Mouse (Mus musculus) kidney, embryonic 16.5 days (tissue): Measurements from ENCODE around the gene Serpinb11. TPM values are rescaled to one million over a fixed set of nuclear protein-coding genes. Genes with fewer than 3 reads are reported as not detected.
A peak's percentile ranks its signal among the peaks of the same experiment; 100 is the strongest.

Experiments
- ATAC-seq: fragments of 200-750 bp; cut with Nextera tagmentation; 2 replicates; pipeline ENCODE4 v1.8.0; 2017; ENCODE audit warnings: moderate TSS enrichment; ENCODE audit not compliant: low FRiP score, low TSS enrichment
- H3K27ac ChIP-seq: fragments of 300-500 bp; sonication (generic); 2 replicates; pipeline ENCODE4 v1.5.1; 2014; ENCODE audit warnings: low read length
- H3K27me3 ChIP-seq: fragments of 300-500 bp; sonication (generic); 2 replicates; pipeline ENCODE4 v1.6.1; 2014; ENCODE audit warnings: low read length, control low read depth, mixed read lengths; ENCODE audit not compliant: insufficient read depth
- H3K36me3 ChIP-seq: fragments of 300-500 bp; sonication (generic); 2 replicates; pipeline ENCODE4 v1.6.1; 2014; ENCODE audit warnings: low read length, control low read depth, mixed read lengths; ENCODE audit not compliant: insufficient read depth
- H3K4me1 ChIP-seq: fragments of 300-500 bp; sonication (generic); 2 replicates; pipeline ENCODE4 v1.6.1; 2014; ENCODE audit warnings: low read length, control low read depth, mixed read lengths; ENCODE audit not compliant: insufficient read depth
- H3K4me2 ChIP-seq: fragments of 300-500 bp; sonication (generic); replicated peaks from 2 replicates; pipeline ENCODE4 v1.6.1; 2014; ENCODE audit warnings: low read depth, low read length
- H3K4me3 ChIP-seq: fragments of 300-500 bp; sonication (generic); 2 replicates; pipeline ENCODE4 v1.5.1; 2014; ENCODE audit warnings: mild to moderate bottlenecking, low read length
- H3K9ac ChIP-seq: fragments of 300-500 bp; sonication (generic); replicated peaks from 2 replicates; pipeline ENCODE4 v1.6.1; 2014; ENCODE audit warnings: low read length
- H3K9me3 ChIP-seq: fragments of 300-500 bp; sonication (generic); 2 replicates; pipeline ENCODE4 v1.6.1; 2016; ENCODE audit warnings: low read length, control low read depth
- WGBS: fragments of 180-500 bp; shearing (Covaris S2); extraction: QIAGEN DNeasy Blood & Tissue Kit; methylation state at CpG from one replicate; pipeline ENCODE4 v1.1.7; 2014; 5-methylcytosine and 5-hydroxymethylcytosine counted together
- polyA plus RNA-seq: library from polyadenylated mRNA; unstranded; fragments of >200 nt; fragmentation: Nextera tagmentation; extraction: Ambion mirVana; gene quantifications from 2 replicates; pipeline ENCODE4 v1.2.1, GENCODE M21; 2015

Gene Serpinb11
- polyA plus RNA-seq, result not detected in 2 replicates

- Histone ChIP-seq H3K4me3 (no peak within 1 kb of the TSS), H3K27ac (no peak within 1 kb of the TSS), H3K4me1 (no peaks in the 10 kb centered on the region), H3K9ac (no peak within 1 kb of the TSS), H3K9me3 (no peaks in the 10 kb centered on the region), H3K4me2 (no peak within 1 kb of the TSS), H3K27me3 (no peaks in the 10 kb centered on the region), H3K36me3 (no peaks in the 10 kb centered on the region)
- WGBS, result 44% methylated on average over 1 of the region's 1 CpGs
- no peak for ATAC-seq
These were observed at the start of gene Serpinb11 for GRCm38 (mm10) chr1:107360898-107361297. Serpinb11 (plus strand) TSS chr1:107361198.

- Histone ChIP-seq H3K4me1 (no peaks in the 10 kb centered on the region), H3K27me3 (no peaks in the 10 kb centered on the region), H3K9me3 (no peaks in the 10 kb centered on the region), H3K4me3 (no peak overlapping the region), H3K9ac (no peak overlapping the region), H3K27ac (no peak overlapping the region), H3K4me2 (no peak overlapping the region), H3K36me3 (no peaks in the 10 kb centered on the region)
- ATAC-seq, result no peak
These were observed 15.0 kb upstream of the Serpinb11 start for GRCm38 (mm10) chr1:107345979-107346378.

GRCm38 (mm10) chr1:107346788-107347187 lies 14.2 kb upstream of the Serpinb11 start:
- 89% methylated on average over 2 of the region's 2 CpGs for WGBS
- Histone ChIP-seq H3K36me3 (no peaks in the 10 kb centered on the region), H3K4me2 (no peak overlapping the region), H3K9ac (no peak overlapping the region), H3K9me3 (no peaks in the 10 kb centered on the region), H3K4me1 (no peaks in the 10 kb centered on the region), H3K4me3 (no peak overlapping the region), H3K27ac (no peak overlapping the region), H3K27me3 (no peaks in the 10 kb centered on the region)
- ATAC-seq, result no peak

GRCm38 (mm10) chr1:107350392-107350791 lies 10.6 kb upstream of the Serpinb11 start:
- Histone ChIP-seq H3K27ac (no peak overlapping the region), H3K4me3 (no peak overlapping the region), H3K4me1 (no peaks in the 10 kb centered on the region), H3K36me3 (no peaks in the 10 kb centered on the region), H3K27me3 (no peaks in the 10 kb centered on the region), H3K4me2 (no peak overlapping the region), H3K9ac (no peak overlapping the region), H3K9me3 (no peaks in the 10 kb centered on the region)
- WGBS, result 41% methylated on average over 3 of the region's 3 CpGs
- ATAC-seq, result no peak

GRCm38 (mm10) chr1:107351115-107351514 lies 9.9 kb upstream of the Serpinb11 start:
- Histone ChIP-seq H3K36me3 (no peaks in the 10 kb centered on the region), H3K4me2 (no peak overlapping the region), H3K27ac (no peak overlapping the region), H3K4me3 (no peak overlapping the region), H3K9me3 (no peaks in the 10 kb centered on the region), H3K9ac (no peak overlapping the region), H3K27me3 (no peaks in the 10 kb centered on the region), H3K4me1 (no peaks in the 10 kb centered on the region)
- ATAC-seq, result no peak
- 80% methylated on average over 2 of the region's 2 CpGs for WGBS

GRCm38 (mm10) chr1:107353046-107353445 lies 8.0 kb upstream of the Serpinb11 start:
- no peak overlapping the region for H3K27ac ChIP-seq
- no peaks in the 10 kb centered on the region for H3K9me3 ChIP-seq
- H3K4me3 ChIP-seq, result no peak overlapping the region
- no peaks in the 10 kb centered on the region for H3K36me3 ChIP-seq
- ATAC-seq, result no peak
- H3K27me3 ChIP-seq, result no peaks in the 10 kb centered on the region
- no peak overlapping the region for H3K9ac ChIP-seq
- no peak overlapping the region for H3K4me2 ChIP-seq
- no peaks in the 10 kb centered on the region for H3K4me1 ChIP-seq
- 30% methylated on average over 3 of the region's 3 CpGs for whole genome bisulfite sequencing

- Histone ChIP-seq H3K27me3 (no peaks in the 10 kb centered on the region), H3K36me3 (no peaks in the 10 kb centered on the region), H3K4me1 (no peaks in the 10 kb centered on the region), H3K27ac (no peak overlapping the region), H3K4me3 (no peak overlapping the region), H3K4me2 (no peak overlapping the region), H3K9me3 (no peaks in the 10 kb centered on the region), H3K9ac (no peak overlapping the region)
- ATAC-seq, result no peak
- 77% methylated on average over 7 of the region's 7 CpGs for whole genome bisulfite sequencing
These were observed 5.0 kb downstream of the Serpinb11 start for GRCm38 (mm10) chr1:107365973-107366372.

- WGBS, result 70% methylated on average over 2 of the region's 2 CpGs
- ATAC-seq, result 0 out of 2 replicates have a peak, but pooled peaks have one; percentile 35
These were observed 7.9 kb downstream of the Serpinb11 start for GRCm38 (mm10) chr1:107368944-107369343.

GRCm38 (mm10) chr1:107376952-107377351 lies 16.0 kb downstream of the Serpinb11 start:
- WGBS, result 58% methylated on average over 4 of the region's 4 CpGs
- H3K27ac ChIP-seq, result no peak overlapping the region
- H3K9me3 ChIP-seq, result no peaks in the 10 kb centered on the region
- no peak overlapping the region for H3K9ac ChIP-seq
- no peak overlapping the region for H3K4me3 ChIP-seq
- no peaks in the 10 kb centered on the region for H3K27me3 ChIP-seq
- H3K36me3 ChIP-seq, result no peaks in the 10 kb centered on the region
- no peaks in the 10 kb centered on the region for H3K4me1 ChIP-seq
- ATAC-seq, result no peak
- no peak overlapping the region for H3K4me2 ChIP-seq

More at GRCm38 (mm10) chr1:107368944-107369343, 7.9 kb downstream of the Serpinb11 start:
- Histone ChIP-seq H3K36me3 (no peaks in the 10 kb centered on the region), H3K27ac (no peak overlapping the region), H3K4me1 (no peaks in the 10 kb centered on the region), H3K4me2 (no peak overlapping the region), H3K9ac (no peak overlapping the region), H3K27me3 (no peaks in the 10 kb centered on the region), H3K9me3 (no peaks in the 10 kb centered on the region), H3K4me3 (no peak overlapping the region)

- Histone ChIP-seq H3K9me3 (no peaks in the 10 kb centered on the region), H3K4me3 (no peak overlapping the region), H3K36me3 (no peaks in the 10 kb centered on the region), H3K27me3 (no peaks in the 10 kb centered on the region), H3K4me2 (no peak overlapping the region), H3K4me1 (no peaks in the 10 kb centered on the region), H3K27ac (no peak overlapping the region), H3K9ac (no peak overlapping the region)
- ATAC-seq, result no peak
These were observed 17.4 kb downstream of the Serpinb11 start for GRCm38 (mm10) chr1:107378368-107378767.

GRCm38 (mm10) chr1:107381491-107381890 lies 20.5 kb downstream of the Serpinb11 start:
- Histone ChIP-seq H3K27ac (no peak overlapping the region), H3K27me3 (no peaks in the 10 kb centered on the region), H3K4me3 (no peak overlapping the region), H3K4me2 (no peak overlapping the region), H3K9me3 (no peaks in the 10 kb centered on the region), H3K36me3 (no peaks in the 10 kb centered on the region), H3K9ac (no peak overlapping the region), H3K4me1 (no peaks in the 10 kb centered on the region)
- ATAC-seq, result no peak
